Mouse (Mus musculus): Measurements from ENCODE around the gene Adamts20. TPM values are rescaled to one million over a fixed set of nuclear protein-coding genes. Genes with fewer than 3 reads are reported as not detected.

Adamts20 gene
- 2.8 and 3.5 TPM in 2 replicates for polyA plus RNA-seq (2015; fragmentation: Nextera tagmentation; extraction: Ambion mirVana)

DNA sequence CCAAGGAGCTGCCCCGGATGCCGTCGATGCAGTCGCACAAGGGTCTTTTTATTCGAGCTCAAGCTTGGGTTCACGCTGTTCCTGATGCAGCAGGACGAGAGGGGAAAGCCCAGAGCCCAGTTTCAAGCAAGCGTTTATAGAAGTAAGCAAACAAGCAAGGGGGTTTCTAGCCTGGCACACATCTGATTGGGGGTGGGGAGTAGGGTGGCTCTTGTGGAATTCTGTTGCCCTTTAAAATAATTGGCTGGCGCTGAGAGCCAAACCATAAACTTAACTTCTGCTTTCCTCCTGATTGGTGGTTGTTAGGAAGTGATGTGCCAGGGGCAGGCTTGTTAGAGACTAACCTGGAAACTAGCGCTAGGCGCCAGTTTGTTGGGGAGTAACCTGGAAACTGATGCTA is at the start of gene Adamts20:
TSS of gene Adamts20 (minus strand) at position 101 of the 400 bp plus-strand sequence.

Other genes starting within 250 kb of the Adamts20 start
- 4.4 and 5.4 TPM in 2 replicates for gene Pus7l, start 78.1 kb upstream of the Adamts20 start, polyA plus RNA-seq (2015; fragmentation: Nextera tagmentation; extraction: Ambion mirVana)
- 9.0 and 12.0 TPM in 2 replicates for gene Irak4, start 78.2 kb upstream of the Adamts20 start, polyA plus RNA-seq (2015; fragmentation: Nextera tagmentation; extraction: Ambion mirVana)
- 85.9 and 94.5 TPM in 2 replicates for gene Twf1, start 124.5 kb upstream of the Adamts20 start, polyA plus RNA-seq (2015; fragmentation: Nextera tagmentation; extraction: Ambion mirVana)
- 1.6 TPM in 2 replicates for gene Tmem117, start 163.8 kb upstream of the Adamts20 start, polyA plus RNA-seq (2015; fragmentation: Nextera tagmentation; extraction: Ambion mirVana)

Measured in urinary bladder, postnatal 0 days (tissue).